Mouse (Mus musculus): ENCODE results near the gene Rbmxl1.
"Not testable (repeated sequence)": the region's sequence is repeated elsewhere in the genome, so short reads cannot be mapped to it uniquely, and the experiment has no call there.

Rbmxl1 gene

GRCm38 (mm10) chr8:78508719-78509272, at the start of gene Rbmxl1:
TSS of gene Rbmxl1 (minus strand) at chr8:78508898.
- peak; percentile 81 for DNase-seq (ENCODE audit: low read depth)

- DNase-seq (ENCODE audit: low read depth): no peak
These were observed 48.2 kb upstream of the Rbmxl1 start for GRCm38 (mm10) chr8:78556773-78557434.

- DNase-seq (ENCODE audit: low read depth): no peak
These were observed 47.1 kb upstream of the Rbmxl1 start for GRCm38 (mm10) chr8:78555817-78556216.

- no peak for DNase-seq (ENCODE audit: low read depth)
These were observed 42.0 kb upstream of the Rbmxl1 start for GRCm38 (mm10) chr8:78550752-78551134.

GRCm38 (mm10) chr8:78549971-78550751, 41.5 kb upstream of the Rbmxl1 start:
- DNase-seq (ENCODE audit: low read depth): no peak

GRCm38 (mm10) chr8:78545153-78545817, 36.6 kb upstream of the Rbmxl1 start:
- DNase-seq (ENCODE audit: low read depth): not testable (repeated sequence)

- DNase-seq (ENCODE audit: low read depth): peak; percentile 17
These were observed 35.8 kb upstream of the Rbmxl1 start for GRCm38 (mm10) chr8:78544545-78544944.

- DNase-seq (ENCODE audit: low read depth): no peak
These were observed 34.9 kb upstream of the Rbmxl1 start for GRCm38 (mm10) chr8:78543621-78544020.

GRCm38 (mm10) chr8:78542670-78543069, 34.0 kb upstream of the Rbmxl1 start:
- DNase-seq (ENCODE audit: low read depth): not testable (repeated sequence)

GRCm38 (mm10) chr8:78537795-78538194, 29.1 kb upstream of the Rbmxl1 start:
- DNase-seq (ENCODE audit: low read depth): no peak

GRCm38 (mm10) chr8:78536716-78537115, 28.0 kb upstream of the Rbmxl1 start:
- DNase-seq (ENCODE audit: low read depth): no peak

GRCm38 (mm10) chr8:78533981-78534380, 25.3 kb upstream of the Rbmxl1 start:
- DNase-seq (ENCODE audit: low read depth): no peak

- DNase-seq (ENCODE audit: low read depth): peak; percentile 14
These were observed 6.4 kb upstream of the Rbmxl1 start for GRCm38 (mm10) chr8:78515132-78515531.

- no peak for DNase-seq (ENCODE audit: low read depth)
These were observed 6.0 kb upstream of the Rbmxl1 start for GRCm38 (mm10) chr8:78514706-78515105.

- DNase-seq (ENCODE audit: low read depth): no peak
These were observed 4.4 kb upstream of the Rbmxl1 start for GRCm38 (mm10) chr8:78513106-78513505.

GRCm38 (mm10) chr8:78510926-78511325, 2.2 kb upstream of the Rbmxl1 start:
- peak; percentile 50 for DNase-seq (ENCODE audit: low read depth)

- DNase-seq (ENCODE audit: low read depth): peak; percentile 67
These were observed 1.4 kb upstream of the Rbmxl1 start for GRCm38 (mm10) chr8:78510094-78510493.

GRCm38 (mm10) chr8:78509273-78510031, 754 bp upstream of the Rbmxl1 start, which contains the start of gene Slc10a7:
TSS of gene Slc10a7 (plus strand) at chr8:78509346.
- DNase-seq (ENCODE audit: low read depth): peak; percentile 83

GRCm38 (mm10) chr8:78507979-78508718, 549 bp downstream of the Rbmxl1 start:
- DNase-seq (ENCODE audit: low read depth): peak; percentile 63

- DNase-seq (ENCODE audit: low read depth): no peak
These were observed 6.0 kb downstream of the Rbmxl1 start for GRCm38 (mm10) chr8:78502706-78503105.

- DNase-seq (ENCODE audit: low read depth): not testable (repeated sequence)
These were observed 12.4 kb downstream of the Rbmxl1 start for GRCm38 (mm10) chr8:78496273-78496672.
